8 mouse cellular contexts compared by ENCODE assay signal in the genomic region with DNA sequence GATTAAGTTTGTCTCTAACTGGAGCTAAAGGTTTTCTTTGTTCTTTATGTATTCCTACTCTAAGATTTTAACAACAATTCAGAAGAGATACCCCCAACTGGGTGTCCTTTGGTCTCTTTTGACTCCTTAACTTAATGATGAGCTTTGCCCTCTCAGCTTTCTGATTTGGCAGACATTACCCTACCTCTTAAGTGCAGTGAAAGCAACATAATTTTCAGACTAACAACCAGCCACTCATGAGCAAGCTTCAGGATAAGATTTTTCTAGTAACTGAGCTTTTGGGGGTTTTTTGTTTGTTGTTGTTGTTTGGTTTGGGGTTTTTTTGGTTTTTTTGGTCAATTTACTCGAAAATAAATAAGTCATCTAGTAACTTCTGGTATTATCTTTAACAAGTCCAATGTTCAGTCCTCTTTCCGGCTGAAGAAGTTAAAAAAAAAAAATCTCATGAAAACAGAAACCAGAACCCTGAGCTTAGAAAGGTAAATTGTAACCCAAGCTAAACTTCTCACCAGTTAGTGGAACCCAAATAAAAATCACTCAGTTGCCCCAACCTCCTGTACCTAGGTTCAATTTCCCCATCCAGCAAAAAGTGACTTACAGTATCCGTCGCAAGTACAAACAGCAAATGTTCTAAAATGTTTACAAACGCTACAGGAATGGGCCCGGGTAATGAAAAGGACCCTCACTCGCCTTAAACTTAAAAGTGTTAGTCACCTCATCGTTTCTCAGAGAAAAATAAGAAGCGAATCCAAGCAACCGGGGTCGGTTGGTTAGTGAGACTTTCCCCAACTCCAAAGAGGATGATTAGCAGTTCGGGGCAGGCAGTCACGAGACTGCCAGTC. TPM values are rescaled to one million over a fixed set of nuclear protein-coding genes. Genes with fewer than 3 reads are reported as not detected.
DNase-seq lines count a peak whose midpoint lies in the region; ATAC-seq and TF ChIP-seq lines count a peak whose summit lies in the region.

No protein-coding gene starts in this region.

- intact Hi-C loops in heart, postnatal 10 days (cut with DNase I): loop anchor here (2.0 kb wide), 1 partner anchor 21 kb away; no protein-coding TSS in a partner anchor
- intact Hi-C loops in left cerebral cortex, postnatal 4 days (cut with DNase I): no loop called here

- peaks cover 10 to 28% of the 10 kb centered on the region in 2 experiments for H3K4me1 ChIP-seq in heart, embryonic 14.5 days (ENCODE audit: control insufficient read depth in 2 of 2, insufficient read depth in 2 of 2, low read length in 2 of 2)
- H3K4me1 ChIP-seq in bone marrow, adult 2 months (ENCODE audit: control insufficient read depth, insufficient read depth, low read length): peaks cover 4% of the 10 kb centered on the region; the same call in 1 of the 2 replicates
- peaks cover 38% of the 10 kb centered on the region for H3K4me1 ChIP-seq in hindbrain, embryonic 15.5 days (replicated peaks)
- peaks cover 23% of the 10 kb centered on the region for H3K4me1 ChIP-seq in midbrain, embryonic 12.5 days

- H3K9me3 ChIP-seq in heart, embryonic 14.5 days (ENCODE audit: control insufficient read depth, low read length): no peaks in the 10 kb centered on the region
- no peaks in the 10 kb centered on the region for H3K9me3 ChIP-seq in hindbrain, embryonic 15.5 days
- no peaks in the 10 kb centered on the region for H3K9me3 ChIP-seq in midbrain, embryonic 12.5 days

- TF ChIP-seq POLR2A in bone marrow, adult 2 months (IDR thresholded peaks at IDR 0.05; ENCODE audit: borderline replicate concordance, control insufficient read depth, low read depth, low read length): no peak

- TF ChIP-seq CTCF in bone marrow, adult 2 months (IDR thresholded peaks at IDR 0.05; ENCODE audit: control insufficient read depth, insufficient read depth, low read length): no peak

- no peaks in the 10 kb centered on the region for H3K36me3 ChIP-seq in heart, embryonic 14.5 days (ENCODE audit: control insufficient read depth, insufficient read depth, low read length)
- H3K36me3 ChIP-seq in hindbrain, embryonic 15.5 days: no peaks in the 10 kb centered on the region
- H3K36me3 ChIP-seq in midbrain, embryonic 12.5 days: no peaks in the 10 kb centered on the region

- no peak for DNase-seq in heart, postnatal 10 days
- no peak for DNase-seq in left cerebral cortex, postnatal 4 days
- DNase-seq in urinary bladder, postnatal 10 days (ENCODE audit: low spot score): no peak

- H3K27ac ChIP-seq in heart, embryonic 14.5 days (replicated peaks in 1 of 2; ENCODE audit: control insufficient read depth in 1 of 2, insufficient read depth in 1 of 2, low read depth in 2 of 2, low read length in 2 of 2): peak overlapping the region; percentile 92 to 98
- peak overlapping the region; percentile 99 for H3K27ac ChIP-seq in bone marrow, adult 2 months (ENCODE audit: control insufficient read depth, insufficient read depth, low read depth, low read length, poor library complexity)
- H3K27ac ChIP-seq in hindbrain, embryonic 15.5 days (replicated peaks): peak overlapping the region; percentile 94
- H3K27ac ChIP-seq in midbrain, embryonic 12.5 days (replicated peaks): peak overlapping the region; percentile 95

- peak overlapping the region; percentile 76 to 89 for H3K4me3 ChIP-seq in heart, embryonic 14.5 days (ENCODE audit: control insufficient read depth in 1 of 2, insufficient read depth in 1 of 2, low read depth in 1 of 2, low read length in 2 of 2)
- H3K4me3 ChIP-seq in bone marrow, adult 2 months (replicated peaks; ENCODE audit: control insufficient read depth, low read depth, low read length): peak overlapping the region; percentile 89
- H3K4me3 ChIP-seq in hindbrain, embryonic 15.5 days: peak overlapping the region; percentile 90
- H3K4me3 ChIP-seq in midbrain, embryonic 12.5 days: peak overlapping the region; percentile 93

- no peaks in the 10 kb centered on the region for H3K27me3 ChIP-seq in heart, embryonic 14.5 days (ENCODE audit: control insufficient read depth, insufficient read depth, low read length)
- H3K27me3 ChIP-seq in hindbrain, embryonic 15.5 days: no peaks in the 10 kb centered on the region
- H3K27me3 ChIP-seq in midbrain, embryonic 12.5 days: 0 out of 2 replicates have a peak, but pooled peaks cover 5% of the 10 kb centered on the region

- no peak for ATAC-seq in heart, embryonic 14.5 days (ENCODE audit: insufficient number of reproducible peaks, insufficient read depth, low FRiP score, low read depth)
- ATAC-seq in hindbrain, embryonic 15.5 days (ENCODE audit: low FRiP score, low read depth): no peak
- ATAC-seq in midbrain, embryonic 12.5 days (ENCODE audit: low FRiP score, low read depth): no peak
- ATAC-seq in granulocyte monocyte progenitor cell, adult 5-6 weeks (replicated peaks; ENCODE audit: poor library complexity, severe bottlenecking): no peak

- peak overlapping the region; percentile 97 for H3K9ac ChIP-seq in heart, embryonic 14.5 days (ENCODE audit: low read length)
- peak overlapping the region; percentile 92 for H3K9ac ChIP-seq in hindbrain, embryonic 15.5 days
- peak overlapping the region; percentile 90 for H3K9ac ChIP-seq in midbrain, embryonic 12.5 days (replicated peaks)

- H3K4me2 ChIP-seq in heart, embryonic 14.5 days (ENCODE audit: low read length): peak overlapping the region; percentile 72
- H3K4me2 ChIP-seq in hindbrain, embryonic 15.5 days: peak overlapping the region; percentile 85
- H3K4me2 ChIP-seq in midbrain, embryonic 12.5 days (replicated peaks): peak overlapping the region; percentile 75

- 2% methylated on average over 13 of the region's 13 CpGs for WGBS in heart, embryonic 14.5 days
- 1% methylated on average over 13 of the region's 13 CpGs for WGBS in bone marrow, adult 2 months
- WGBS in hindbrain, embryonic 15.5 days: 5% methylated on average over 13 of the region's 13 CpGs
- WGBS in midbrain, embryonic 12.5 days: 4% methylated on average over 13 of the region's 13 CpGs

RNA-seq across cellular contexts. Expression of a gene that starts 19.8 kb away (rescaled TPM):
- polyA plus RNA-seq in heart, embryonic 14.5 days (2014; fragmentation: Nextera tagmentation; extraction: Ambion mirVana): 61.8 and 63.2 TPM in 2 replicates
- 10 to 100 TPM; 67.3 to 70.9 TPM for total RNA-seq in heart, postnatal 10 days (2021)
- polyA plus RNA-seq in bone marrow, adult 2 months (2011; ENCODE audit: insufficient read depth, insufficient read length, low replicate concordance, missing spikeins): 21.2 and 25.6 TPM in 2 replicates
- polyA plus RNA-seq in hindbrain, embryonic 15.5 days (2015; fragmentation: Nextera tagmentation; extraction: Ambion mirVana): 103 and 105 TPM in 2 replicates
- 60.4 and 65.3 TPM in 2 replicates for polyA plus RNA-seq in midbrain, embryonic 12.5 days (2016; fragmentation: Nextera tagmentation; extraction: Ambion mirVana)
- total RNA-seq in granulocyte monocyte progenitor cell, adult 5-6 weeks (2014; fragmentation: Nextera tagmentation): 18.9 and 24.5 TPM in 2 replicates
- total RNA-seq in granulocyte monocyte progenitor cell, adult 5-6 weeks (2017): 41.7 and 42.7 TPM in 2 replicates
- 10 to 100 TPM; 75.9 to 81.6 TPM for total RNA-seq in left cerebral cortex, postnatal 4 days (2021)

RNA-seq across cellular contexts. Expression of a gene that starts 36.5 kb away (rescaled TPM):
- 0.05 TPM in 1 of 2 replicates, not detected in the other for polyA plus RNA-seq in heart, embryonic 14.5 days (2014; fragmentation: Nextera tagmentation; extraction: Ambion mirVana)
- under 1 TPM; 0.10 to 0.17 TPM for total RNA-seq in heart, postnatal 10 days (2021)
- polyA plus RNA-seq in bone marrow, adult 2 months (2011; ENCODE audit: insufficient read depth, insufficient read length, low replicate concordance, missing spikeins): 1.4 TPM in 1 of 2 replicates, not detected in the other
- not detected in 2 replicates for polyA plus RNA-seq in hindbrain, embryonic 15.5 days (2015; fragmentation: Nextera tagmentation; extraction: Ambion mirVana)
- polyA plus RNA-seq in midbrain, embryonic 12.5 days (2016; fragmentation: Nextera tagmentation; extraction: Ambion mirVana): 0.10 TPM in 1 of 2 replicates, not detected in the other
- total RNA-seq in granulocyte monocyte progenitor cell, adult 5-6 weeks (2014; fragmentation: Nextera tagmentation): not detected in 2 replicates
- not detected in 2 replicates for total RNA-seq in granulocyte monocyte progenitor cell, adult 5-6 weeks (2017)
- total RNA-seq in left cerebral cortex, postnatal 4 days (2021): not detected

RNA-seq across cellular contexts. Expression of a gene that starts 49.5 kb away (rescaled TPM):
- 669 and 732 TPM in 2 replicates for polyA plus RNA-seq in heart, embryonic 14.5 days (2014; fragmentation: Nextera tagmentation; extraction: Ambion mirVana)
- total RNA-seq in heart, postnatal 10 days (2021): 100 to 1,000 TPM; 777 to 828 TPM
- 2,007 and 3,389 TPM in 2 replicates for polyA plus RNA-seq in bone marrow, adult 2 months (2011; ENCODE audit: insufficient read depth, insufficient read length, low replicate concordance, missing spikeins)
- 557 and 622 TPM in 2 replicates for polyA plus RNA-seq in hindbrain, embryonic 15.5 days (2015; fragmentation: Nextera tagmentation; extraction: Ambion mirVana)
- polyA plus RNA-seq in midbrain, embryonic 12.5 days (2016; fragmentation: Nextera tagmentation; extraction: Ambion mirVana): 743 and 773 TPM in 2 replicates
- 5,141 and 5,287 TPM in 2 replicates for total RNA-seq in granulocyte monocyte progenitor cell, adult 5-6 weeks (2014; fragmentation: Nextera tagmentation)
- 5,847 and 6,613 TPM in 2 replicates for total RNA-seq in granulocyte monocyte progenitor cell, adult 5-6 weeks (2017)
- total RNA-seq in left cerebral cortex, postnatal 4 days (2021): 100 to 1,000 TPM; 866 to 875 TPM
